Mouse (Mus musculus) ES-Bruce4 (cell line): Measurements from ENCODE around the gene Gm47841. TPM values are rescaled to one million over a fixed set of nuclear protein-coding genes. Genes with fewer than 3 reads are reported as not detected.

ENCODE experiments used
- H3K27ac ChIP-seq: 2 replicates; pipeline ENCODE4 v1.5.1; 2012; ENCODE audit warnings: low read length, inconsistent platforms; ENCODE audit not compliant: insufficient read depth
- H3K27me3 ChIP-seq: 2 replicates; pipeline ENCODE4 v1.6.1; 2012; ENCODE audit warnings: mild to moderate bottlenecking, low read length, inconsistent platforms; ENCODE audit not compliant: control insufficient read depth, poor library complexity, insufficient read depth, severe bottlenecking
- H3K36me3 ChIP-seq: 2 replicates; pipeline ENCODE4 v1.6.1; 2012; ENCODE audit warnings: inconsistent platforms, mild to moderate bottlenecking, low read length, moderate library complexity; ENCODE audit not compliant: control insufficient read depth, poor library complexity, insufficient read depth, severe bottlenecking
- H3K4me1 ChIP-seq: one replicate; pipeline ENCODE4 v1.8.1; 2011; ENCODE audit warnings: low read length; ENCODE audit not compliant: control insufficient read depth, insufficient read depth
- H3K4me3 ChIP-seq: 2 replicates; pipeline ENCODE4 v1.5.1; 2011; ENCODE audit warnings: low read depth, mild to moderate bottlenecking, low read length
- H3K9ac ChIP-seq: 2 replicates; pipeline ENCODE4 v1.6.1; 2012; ENCODE audit warnings: low read depth, mild to moderate bottlenecking, inconsistent platforms; ENCODE audit not compliant: poor library complexity, severe bottlenecking
- H3K9me3 ChIP-seq: replicated peaks from 2 replicates; pipeline ENCODE4 v1.6.1; 2012; ENCODE audit warnings: mild to moderate bottlenecking, low read length, inconsistent platforms; ENCODE audit not compliant: control insufficient read depth, poor library complexity, insufficient read depth, severe bottlenecking
- CTCF ChIP-seq: IDR thresholded peaks from one replicate; pipeline ENCODE4 v1.8.1; 2011; ENCODE audit warnings: low read depth, low read length
- EP300 ChIP-seq: IDR thresholded peaks from 2 replicates; pipeline ENCODE4 v1.6.1; 2011; ENCODE audit warnings: low read depth, low read length; ENCODE audit not compliant: insufficient read depth
- POLR2A ChIP-seq: IDR thresholded peaks from one replicate; pipeline ENCODE4 v1.8.1; 2011; ENCODE audit warnings: low read length; ENCODE audit not compliant: insufficient read depth
- polyA plus RNA-seq: library from polyadenylated mRNA; stranded (reverse); fragments of >200 nt; gene quantifications from 2 replicates; pipeline ENCODE4 v1.2.4, GENCODE M21; 2011; ENCODE audit warnings: low read depth; ENCODE audit not compliant: missing spikeins, insufficient read depth, insufficient read length

The Gm47841 gene
- polyA plus RNA-seq, 1 experiment = not detected

- Histone ChIP-seq H3K9me3 (no peaks in the 10 kb centered on the region), H3K9ac (0 out of 2 replicates have a peak overlapping the region, but pooled peaks have one; percentile 3), H3K27ac (peak overlapping the region; percentile 89), H3K4me3 (no peak overlapping the region), H3K4me1 (peaks cover 9% of the 10 kb centered on the region), H3K36me3 (no peaks in the 10 kb centered on the region), H3K27me3 (no peaks in the 10 kb centered on the region)
- TF ChIP-seq EP300 (no peak), CTCF (no peak), POLR2A (no peak)
Observed at GRCm38 (mm10) chr15:101081035-101081548, 33.9 kb upstream of the Gm47841 start.

- H3K4me1 ChIP-seq = peaks cover 9% of the 10 kb centered on the region
- no peak overlapping the region for H3K4me3 ChIP-seq
Observed at GRCm38 (mm10) chr15:101080031-101080520, 32.9 kb upstream of the Gm47841 start.

GRCm38 (mm10) chr15:101078731-101079156, 31.5 kb upstream of the Gm47841 start:
- Histone ChIP-seq H3K9me3 (no peaks in the 10 kb centered on the region), H3K4me1 (peaks cover 9% of the 10 kb centered on the region), H3K27me3 (no peaks in the 10 kb centered on the region), H3K4me3 (peak overlapping the region; percentile 88), H3K36me3 (no peaks in the 10 kb centered on the region), H3K9ac (peak overlapping the region; percentile 80), H3K27ac (no peak overlapping the region)
- TF ChIP-seq EP300 (no peak), CTCF (peak; percentile 4)

More at GRCm38 (mm10) chr15:101080031-101080520, 32.9 kb upstream of the Gm47841 start:
- TF ChIP-seq POLR2A (no peak), CTCF (no peak), EP300 (no peak)
- Histone ChIP-seq H3K9ac (no peak overlapping the region), H3K36me3 (no peaks in the 10 kb centered on the region), H3K9me3 (no peaks in the 10 kb centered on the region), H3K27ac (no peak overlapping the region), H3K27me3 (no peaks in the 10 kb centered on the region)

GRCm38 (mm10) chr15:101077813-101078730, 30.9 kb upstream of the Gm47841 start, which contains the start of gene Fignl2:
Gene Fignl2 (minus strand): TSS chr15:101078567.
- Histone ChIP-seq H3K4me1 (peaks cover 9% of the 10 kb centered on the region), H3K4me3 (peak within 1 kb of the TSS; percentile 88), H3K27me3 (no peaks in the 10 kb centered on the region), H3K36me3 (no peaks in the 10 kb centered on the region), H3K9ac (peak within 1 kb of the TSS; percentile 80), H3K27ac (no peak within 1 kb of the TSS), H3K9me3 (no peaks in the 10 kb centered on the region)
- TF ChIP-seq CTCF (no peak), POLR2A (no peak), EP300 (no peak)

- H3K9ac ChIP-seq = peak overlapping the region; percentile 80; the same call in 1 of the 2 replicates
- no peaks in the 10 kb centered on the region for H3K9me3 ChIP-seq
- peak overlapping the region; percentile 53 for H3K4me3 ChIP-seq
- H3K36me3 ChIP-seq = no peaks in the 10 kb centered on the region
- TF ChIP-seq CTCF = no peak
- TF ChIP-seq EP300 = no peak
- TF ChIP-seq POLR2A = no peak
- no peaks in the 10 kb centered on the region for H3K27me3 ChIP-seq
- no peak overlapping the region for H3K27ac ChIP-seq
- H3K4me1 ChIP-seq = peaks cover 7% of the 10 kb centered on the region
Observed at GRCm38 (mm10) chr15:101077001-101077812, 30.0 kb upstream of the Gm47841 start.
